Mouse (Mus musculus) spleen, adult 2 months (tissue): Measurements from ENCODE around the gene Ascc3. TPM values are rescaled to one million over a fixed set of nuclear protein-coding genes. Genes with fewer than 3 reads are reported as not detected.

Source experiments
- DNase-seq, 2 experiments: peaks; one replicate each; pipeline versions ENCODE4 v3.0.0 to v3.0.0-alpha.2; 2012 to 2021; ENCODE audit warnings: low spot score in 2 of 2, low read depth in 1 of 2
- H3K27ac ChIP-seq: fragments of 200-500 bp; 2 replicates; pipeline ENCODE4 v1.5.1; 2012; ENCODE audit warnings: low read length, inconsistent platforms; ENCODE audit not compliant: insufficient read depth
- H3K27me3 ChIP-seq: fragments of 200-500 bp; 2 replicates; pipeline ENCODE4 v1.6.1; 2012; ENCODE audit warnings: mild to moderate bottlenecking, moderate library complexity, low read length, inconsistent platforms; ENCODE audit not compliant: control insufficient read depth, insufficient read depth
- H3K36me3 ChIP-seq: fragments of 200-500 bp; 2 replicates; pipeline ENCODE4 v1.6.1; 2012; ENCODE audit warnings: mild to moderate bottlenecking, low read length, inconsistent platforms; ENCODE audit not compliant: control insufficient read depth, insufficient read depth
- H3K4me1 ChIP-seq: fragments of 200-500 bp; 2 replicates; pipeline ENCODE4 v1.6.1; 2011; ENCODE audit warnings: inconsistent platforms; ENCODE audit not compliant: control insufficient read depth, insufficient read depth, insufficient read length
- H3K4me3 ChIP-seq: fragments of 200-500 bp; 2 replicates; pipeline ENCODE4 v1.5.1; 2011; ENCODE audit warnings: mild to moderate bottlenecking, inconsistent platforms; ENCODE audit not compliant: insufficient read depth, insufficient read length; ENCODE audit errors: extremely low read depth
- CTCF ChIP-seq: fragments of 200-500 bp; IDR thresholded peaks from 2 replicates; pipeline ENCODE4 v1.5.1; 2011; ENCODE audit warnings: mild to moderate bottlenecking, inconsistent platforms; ENCODE audit not compliant: insufficient read depth, insufficient read length, insufficient replicate concordance; ENCODE audit errors: extremely low read depth
- POLR2A ChIP-seq: fragments of 200-500 bp; IDR thresholded peaks from 2 replicates; pipeline ENCODE4 v1.6.1; 2011; ENCODE audit warnings: low read depth, low read length, inconsistent platforms
- WGBS: fragments of 180-500 bp; shearing (Covaris S2); methylation state at CpG from one replicate; pipeline ENCODE4 v1.1.7; 2018; 5-methylcytosine and 5-hydroxymethylcytosine counted together
- polyA plus RNA-seq: library from polyadenylated mRNA; depleted of rRNA; stranded (reverse); fragments of >200 nt; gene quantifications from 2 replicates; pipeline ENCODE4 v1.2.3, GENCODE M21; 2012

Ascc3 gene
- polyA plus RNA-seq, 1 experiment: 12.1 TPM

- no peak overlapping the region for H3K27ac ChIP-seq
- no peaks in the 10 kb centered on the region for H3K4me1 ChIP-seq
- peak in 1 of 2 experiments; percentile 7 for DNase-seq
- H3K27me3 ChIP-seq: no peaks in the 10 kb centered on the region
- WGBS: 63% methylated on average over 4 of the region's 4 CpGs
- H3K36me3 ChIP-seq: peaks cover 5% of the 10 kb centered on the region
- TF ChIP-seq POLR2A (no peak), CTCF (no peak)
- H3K4me3 ChIP-seq: no peak overlapping the region
Observed at GRCm38 (mm10) chr10:50698836-50699433, 106.5 kb downstream of the Ascc3 start.

- H3K4me3 ChIP-seq: no peak overlapping the region
- DNase-seq: no peak
- TF ChIP-seq POLR2A: no peak
- peaks cover 5% of the 10 kb centered on the region for H3K36me3 ChIP-seq
- no peak overlapping the region for H3K27ac ChIP-seq
- no peaks in the 10 kb centered on the region for H3K4me1 ChIP-seq
- 56% methylated on average over 2 of the region's 2 CpGs for WGBS
- H3K27me3 ChIP-seq: no peaks in the 10 kb centered on the region
Observed at GRCm38 (mm10) chr10:50701736-50702135, 109.3 kb downstream of the Ascc3 start.

DNA sequence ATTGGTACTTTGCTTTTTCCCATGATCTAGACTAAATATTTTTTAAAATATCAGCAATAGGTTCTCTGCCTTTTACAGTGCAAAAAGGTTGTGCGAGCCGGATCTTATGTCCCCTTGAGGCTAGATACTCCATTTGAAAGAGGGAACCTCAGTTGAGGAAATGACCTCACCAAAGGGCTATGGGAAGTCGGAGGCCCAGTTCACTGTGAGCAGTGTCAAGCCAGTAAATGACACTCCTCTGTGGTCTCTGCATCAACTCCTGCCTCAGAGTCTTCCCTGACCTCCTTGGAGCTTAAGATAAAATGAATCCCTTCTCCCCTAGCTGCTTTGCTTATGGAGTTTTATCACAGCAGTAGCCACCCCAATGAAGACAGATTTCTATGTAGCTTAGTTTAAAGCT is 109.9 kb downstream of the Ascc3 start:
- Histone ChIP-seq H3K27me3 (no peaks in the 10 kb centered on the region), H3K4me1 (no peaks in the 10 kb centered on the region), H3K27ac (no peak overlapping the region), H3K4me3 (no peak overlapping the region), H3K36me3 (peaks cover 5% of the 10 kb centered on the region)
- TF ChIP-seq CTCF: no peak
- no peak for TF ChIP-seq POLR2A
- 43% methylated on average over 3 of the region's 3 CpGs for WGBS
- no peak for DNase-seq

GRCm38 (mm10) chr10:50704202-50704601 is 111.7 kb downstream of the Ascc3 start:
- Histone ChIP-seq H3K27me3 (no peaks in the 10 kb centered on the region), H3K4me1 (no peaks in the 10 kb centered on the region), H3K36me3 (peaks cover 5% of the 10 kb centered on the region), H3K27ac (no peak overlapping the region), H3K4me3 (no peak overlapping the region)
- WGBS: 27% methylated on average over 6 of the region's 6 CpGs
- DNase-seq: peak in 1 of 2 experiments; percentile 14
- TF ChIP-seq POLR2A: no peak
- TF ChIP-seq CTCF: 0 out of 2 replicates have a peak, but pooled peaks have one; percentile 5

DNA sequence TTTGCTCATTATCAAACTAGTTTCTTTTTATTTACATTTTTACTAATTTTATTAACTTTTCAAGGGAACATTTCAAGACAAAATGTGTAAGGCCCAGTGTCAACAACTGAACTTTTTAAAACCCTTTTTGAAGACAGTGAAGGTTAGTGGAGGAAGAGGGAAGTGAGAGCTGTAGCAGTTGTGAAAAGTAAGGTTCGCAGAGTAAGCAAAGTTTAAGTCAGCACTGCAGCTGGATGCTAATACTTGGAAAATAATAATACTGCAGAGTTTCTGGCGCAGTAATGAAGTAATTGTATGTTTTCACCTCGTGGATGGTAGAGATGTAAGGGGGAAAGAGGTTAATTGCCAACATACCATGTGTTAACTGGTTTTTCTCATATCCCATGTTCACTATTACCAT is 112.4 kb downstream of the Ascc3 start:
- WGBS: 86% methylated on average over 3 of the region's 3 CpGs
- Histone ChIP-seq H3K4me3 (no peak overlapping the region), H3K27me3 (no peaks in the 10 kb centered on the region), H3K4me1 (no peaks in the 10 kb centered on the region), H3K36me3 (peaks cover 5% of the 10 kb centered on the region), H3K27ac (no peak overlapping the region)
- TF ChIP-seq CTCF (no peak), POLR2A (no peak)
- no peak for DNase-seq

GRCm38 (mm10) chr10:50711286-50711685 is 118.8 kb downstream of the Ascc3 start:
- WGBS: 80% methylated on average over 3 of the region's 3 CpGs
- Histone ChIP-seq H3K36me3 (peaks cover 6% of the 10 kb centered on the region), H3K4me3 (no peak overlapping the region), H3K4me1 (no peaks in the 10 kb centered on the region), H3K27ac (no peak overlapping the region), H3K27me3 (no peaks in the 10 kb centered on the region)
- no peak for DNase-seq
- no peak for TF ChIP-seq POLR2A
- TF ChIP-seq CTCF: no peak

DNA sequence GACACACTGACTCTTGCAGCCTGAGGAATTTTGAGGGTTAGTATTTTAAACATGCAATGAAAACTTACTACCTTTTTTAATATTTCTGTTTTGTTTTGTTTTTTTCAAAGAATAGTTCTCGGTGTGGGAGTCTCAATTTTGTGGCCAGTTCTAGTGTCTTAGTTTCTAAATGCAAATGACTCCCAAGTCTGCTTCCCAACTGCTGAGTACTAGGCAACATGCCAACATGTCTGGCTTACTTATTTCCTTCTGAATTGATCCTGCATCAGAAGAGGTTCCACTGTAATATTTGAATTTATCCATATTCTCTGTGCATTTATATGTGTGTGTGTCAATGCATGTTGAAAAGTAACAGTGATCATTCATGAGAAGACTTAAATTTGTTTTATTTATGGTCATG is 119.3 kb downstream of the Ascc3 start:
- H3K27me3 ChIP-seq: no peaks in the 10 kb centered on the region
- H3K4me3 ChIP-seq: no peak overlapping the region
- peaks cover 7% of the 10 kb centered on the region for H3K36me3 ChIP-seq
- no peak overlapping the region for H3K27ac ChIP-seq
- H3K4me1 ChIP-seq: no peaks in the 10 kb centered on the region
- TF ChIP-seq CTCF (no peak), POLR2A (no peak)
- 75% methylated on average over 1 of the region's 1 CpGs for WGBS
- DNase-seq: no peak
